Mouse (Mus musculus): ENCODE measurements around the gene Galp. TPM values are rescaled to one million over a fixed set of nuclear protein-coding genes. Genes with fewer than 3 reads are reported as not detected.

Gene Galp
- polyA plus RNA-seq, 1 experiment = not detected

- H3K4me1 ChIP-seq (ENCODE audit: control insufficient read depth, insufficient read depth, low read length) = no peaks in the 10 kb centered on the region
- TF ChIP-seq CTCF (IDR thresholded peaks at IDR 0.05; ENCODE audit: low read depth, low read length) (peak; percentile 40), POLR2A (IDR thresholded peaks at IDR 0.05; ENCODE audit: borderline replicate concordance, low read depth, low read length) (no peak)
- H3K4me3 ChIP-seq (ENCODE audit: insufficient read depth, low read length) = no peak overlapping the region
- no peak overlapping the region for H3K27ac ChIP-seq (ENCODE audit: insufficient read depth, low read depth, low read length)
Observed at GRCm38 (mm10) chr7:6265695-6266094, 68.8 kb downstream of the Galp start.

Other genes starting within 250 kb of the Galp start
- not detected in 2 replicates for gene Vmn1r65, start 186.1 kb upstream of the Galp start, polyA plus RNA-seq (2012; ENCODE audit: insufficient read depth, insufficient read length, missing spikeins)
- gene Nlrp4c, start 151.9 kb upstream of the Galp start, polyA plus RNA-seq (2012; ENCODE audit: insufficient read depth, insufficient read length, missing spikeins) = not detected in 2 replicates
- 22.8 and 25.1 TPM in 2 replicates for gene Zfp787, start 41.1 kb upstream of the Galp start, polyA plus RNA-seq (2012; ENCODE audit: insufficient read depth, insufficient read length, missing spikeins)
- gene Zfp444, start 24.9 kb upstream of the Galp start, polyA plus RNA-seq (2012; ENCODE audit: insufficient read depth, insufficient read length, missing spikeins) = 21.8 and 24.2 TPM in 2 replicates
- gene Zscan5b, start 25.2 kb downstream of the Galp start, polyA plus RNA-seq (2012; ENCODE audit: insufficient read depth, insufficient read length, missing spikeins) = not detected in 2 replicates
- not detected in 2 replicates for gene Epp13, start 55.6 kb downstream of the Galp start, polyA plus RNA-seq (2012; ENCODE audit: insufficient read depth, insufficient read length, missing spikeins)
- 2.0 and 2.9 TPM in 2 replicates for gene Zfp667, start 89.5 kb downstream of the Galp start, polyA plus RNA-seq (2012; ENCODE audit: insufficient read depth, insufficient read length, missing spikeins)
- gene Zfp583, start 134.2 kb downstream of the Galp start, polyA plus RNA-seq (2012; ENCODE audit: insufficient read depth, insufficient read length, missing spikeins) = 3.2 and 3.9 TPM in 2 replicates
- 0.31 TPM in 1 of 2 replicates, not detected in the other for gene Gm3854, start 146.7 kb downstream of the Galp start, polyA plus RNA-seq (2012; ENCODE audit: insufficient read depth, insufficient read length, missing spikeins)
- gene Zfp78, start 166.2 kb downstream of the Galp start, polyA plus RNA-seq (2012; ENCODE audit: insufficient read depth, insufficient read length, missing spikeins) = 2.5 and 2.7 TPM in 2 replicates
- 8.7 and 9.5 TPM in 2 replicates for gene Zfp28, start 186.2 kb downstream of the Galp start, polyA plus RNA-seq (2012; ENCODE audit: insufficient read depth, insufficient read length, missing spikeins)
- gene Smim17, start 201.6 kb downstream of the Galp start, polyA plus RNA-seq (2012; ENCODE audit: insufficient read depth, insufficient read length, missing spikeins) = 0.25 TPM in 1 of 2 replicates, not detected in the other
- gene Gm20715, start 213.2 kb downstream of the Galp start, polyA plus RNA-seq (2012; ENCODE audit: insufficient read depth, insufficient read length, missing spikeins) = 0.17 TPM in 1 of 2 replicates, not detected in the other
- not detected in 2 replicates for gene Olfr1344, start 241.6 kb downstream of the Galp start, polyA plus RNA-seq (2012; ENCODE audit: insufficient read depth, insufficient read length, missing spikeins)

Measured in bone marrow macrophage, adult 2 months (primary cell).